Mouse (Mus musculus): ENCODE results near the gene Clp1. TPM values are rescaled to one million over a fixed set of nuclear protein-coding genes. Genes with fewer than 3 reads are reported as not detected.

Gene Clp1
- polyA plus RNA-seq (2014; fragmentation: Nextera tagmentation; extraction: Ambion mirVana), result 33.2 and 34.5 TPM in 2 replicates

DNA sequence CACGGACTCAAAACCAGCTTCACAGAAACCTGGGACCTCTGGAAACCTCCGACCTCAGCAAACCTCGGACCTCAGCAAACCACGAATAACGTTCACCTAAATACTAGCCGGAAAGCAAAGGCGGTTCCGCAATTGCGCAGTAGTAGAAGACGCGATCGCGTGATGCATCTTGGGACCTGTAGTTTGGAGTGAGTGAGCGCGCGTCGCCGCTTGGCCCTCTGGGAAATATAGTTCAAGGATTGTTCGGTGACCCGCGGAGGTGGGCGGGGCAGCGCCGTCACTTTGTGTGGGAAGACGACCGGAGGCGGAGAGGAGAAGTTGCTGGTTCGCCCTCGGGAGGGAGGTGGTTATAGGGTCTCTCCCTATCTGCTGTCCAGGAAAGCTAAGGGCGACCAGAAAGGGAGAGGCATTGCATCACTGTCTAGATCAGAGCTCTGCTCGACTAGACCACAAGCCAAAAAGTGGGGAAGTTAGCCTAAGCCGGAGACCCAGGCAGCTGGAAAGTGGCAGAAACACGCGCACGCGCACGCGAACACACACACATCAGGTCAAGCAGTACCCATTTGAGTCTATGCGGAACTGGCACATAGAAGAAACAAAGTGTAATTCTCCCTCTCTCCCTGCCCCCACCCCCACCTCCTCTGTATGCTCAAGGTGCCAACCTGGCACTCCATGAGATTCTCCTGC lies at the start of gene Clp1:
TSS of gene Clp1 (minus strand) at position 179 of the 687 bp plus-strand sequence.
- Histone ChIP-seq H3K4me2 (replicated peaks; ENCODE audit: low read depth, low read length) (peak within 1 kb of the TSS; percentile 72), H3K4me1 (ENCODE audit: control insufficient read depth, insufficient read depth, low read length) (peaks cover 7% of the 10 kb centered on the region), H3K9ac (ENCODE audit: low read depth, low read length) (peak within 1 kb of the TSS; percentile 62), H3K9me3 (ENCODE audit: control insufficient read depth, low read length) (no peaks in the 10 kb centered on the region), H3K36me3 (ENCODE audit: control insufficient read depth, insufficient read depth, low read length) (peaks cover 25% of the 10 kb centered on the region), H3K4me3 (ENCODE audit: low read length) (peak within 1 kb of the TSS; percentile 46), H3K27ac (ENCODE audit: low read depth, low read length) (peak within 1 kb of the TSS; percentile 88), H3K27me3 (ENCODE audit: control insufficient read depth, insufficient read depth, low read length) (no peaks in the 10 kb centered on the region)
- under 1% methylated on average over 39 of the region's 39 CpGs for WGBS
- ATAC-seq (ENCODE audit: low FRiP score, low TSS enrichment), result peak; percentile 96

DNA sequence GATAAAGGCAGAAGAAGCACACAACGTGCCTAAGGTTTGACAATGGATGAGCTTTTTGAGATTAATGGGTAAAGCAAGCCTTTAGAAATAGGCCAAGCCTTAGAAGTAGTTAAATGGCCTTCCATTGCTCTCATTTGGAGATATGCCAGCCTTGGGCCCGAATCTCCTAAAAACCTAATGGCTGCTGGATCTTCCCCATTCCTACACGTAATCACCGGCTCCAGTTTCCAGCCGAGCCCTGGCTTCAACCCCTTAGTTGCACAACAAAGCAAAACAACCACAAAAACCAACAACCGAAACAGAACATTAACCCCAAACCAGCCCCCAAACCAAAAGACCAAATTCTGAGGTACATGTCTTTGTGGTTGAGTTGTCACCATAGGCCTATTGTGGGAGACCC lies 48.5 kb upstream of the Clp1 start:
- peak overlapping the region; percentile 78; the same call in 1 of the 2 replicates for H3K27ac ChIP-seq (ENCODE audit: low read depth, low read length)
- ATAC-seq (ENCODE audit: low FRiP score, low TSS enrichment), result no peak
- 67% methylated on average over 6 of the region's 6 CpGs for WGBS
- H3K27me3 ChIP-seq (ENCODE audit: control insufficient read depth, insufficient read depth, low read length), result no peaks in the 10 kb centered on the region
- H3K4me1 ChIP-seq (ENCODE audit: control insufficient read depth, insufficient read depth, low read length), result no peaks in the 10 kb centered on the region
- no peaks in the 10 kb centered on the region for H3K9me3 ChIP-seq (ENCODE audit: control insufficient read depth, low read length)
- H3K36me3 ChIP-seq (ENCODE audit: control insufficient read depth, insufficient read depth, low read length), result no peaks in the 10 kb centered on the region
- H3K4me2 ChIP-seq (replicated peaks; ENCODE audit: low read depth, low read length), result peak overlapping the region; percentile 22; the same call in 1 of the 2 replicates
- H3K9ac ChIP-seq (ENCODE audit: low read depth, low read length), result no peak overlapping the region
- no peak overlapping the region for H3K4me3 ChIP-seq (ENCODE audit: low read length)

DNA sequence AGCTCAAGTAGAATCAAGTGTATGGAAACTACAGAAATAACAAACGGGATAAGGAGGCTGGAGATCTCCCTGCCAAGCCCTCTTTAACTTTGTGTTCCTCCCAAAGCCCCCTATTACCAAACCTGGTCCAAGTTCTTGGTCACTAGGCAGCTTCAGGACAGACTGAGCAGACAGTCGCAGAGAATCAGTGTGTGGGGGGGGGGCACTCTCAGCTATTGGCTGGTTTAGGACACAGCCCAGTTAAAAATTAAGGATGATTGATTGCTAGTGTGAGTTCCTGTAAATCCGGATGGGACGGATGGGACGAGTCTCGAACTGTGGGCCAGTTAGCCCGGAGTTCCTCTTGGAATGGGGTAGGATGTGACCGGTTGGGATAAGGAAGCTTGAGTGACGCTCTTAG lies 48.1 kb upstream of the Clp1 start, which contains the start of gene Serping1:
TSS of gene Serping1 (minus strand) at position 204 of the 400 bp plus-strand sequence.
- peak within 1 kb of the TSS; percentile 33 for H3K4me3 ChIP-seq (ENCODE audit: low read length)
- H3K36me3 ChIP-seq (ENCODE audit: control insufficient read depth, insufficient read depth, low read length), result no peaks in the 10 kb centered on the region
- H3K27me3 ChIP-seq (ENCODE audit: control insufficient read depth, insufficient read depth, low read length), result no peaks in the 10 kb centered on the region
- H3K27ac ChIP-seq (ENCODE audit: low read depth, low read length), result peak within 1 kb of the TSS; percentile 78
- peak within 1 kb of the TSS; percentile 46; the same call in 1 of the 2 replicates for H3K9ac ChIP-seq (ENCODE audit: low read depth, low read length)
- no peaks in the 10 kb centered on the region for H3K4me1 ChIP-seq (ENCODE audit: control insufficient read depth, insufficient read depth, low read length)
- H3K4me2 ChIP-seq (replicated peaks; ENCODE audit: low read depth, low read length), result peak within 1 kb of the TSS; percentile 53
- WGBS, result 34% methylated on average over 9 of the region's 9 CpGs
- ATAC-seq (ENCODE audit: low FRiP score, low TSS enrichment), result peak; percentile 44
- H3K9me3 ChIP-seq (ENCODE audit: control insufficient read depth, low read length), result no peaks in the 10 kb centered on the region

DNA sequence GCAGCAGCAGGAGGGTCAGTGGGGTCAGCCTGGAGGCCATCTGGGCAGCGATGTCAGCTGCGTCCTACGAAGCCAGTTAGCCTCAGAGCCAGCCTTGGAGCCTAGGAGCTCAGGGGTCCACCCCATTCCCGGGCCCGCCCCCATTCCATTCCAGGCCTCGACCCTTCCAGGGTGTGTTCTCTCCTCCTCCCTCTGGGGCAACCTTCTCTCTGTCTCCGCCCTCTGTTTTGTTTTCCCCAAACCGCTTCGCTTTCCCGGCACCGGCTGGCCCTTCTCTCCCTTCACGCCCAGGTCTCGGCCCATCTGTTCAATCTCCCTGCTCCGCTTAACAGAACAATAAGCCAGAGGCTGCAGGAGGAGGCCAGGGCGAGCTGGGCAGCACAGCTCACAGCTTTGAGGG lies 47.6 kb upstream of the Clp1 start:
- no peaks in the 10 kb centered on the region for H3K9me3 ChIP-seq (ENCODE audit: control insufficient read depth, low read length)
- H3K36me3 ChIP-seq (ENCODE audit: control insufficient read depth, insufficient read depth, low read length), result no peaks in the 10 kb centered on the region
- H3K9ac ChIP-seq (ENCODE audit: low read depth, low read length), result peak overlapping the region; percentile 46; the same call in 1 of the 2 replicates
- ATAC-seq (ENCODE audit: low FRiP score, low TSS enrichment), result peak; percentile 98
- H3K27me3 ChIP-seq (ENCODE audit: control insufficient read depth, insufficient read depth, low read length), result no peaks in the 10 kb centered on the region
- H3K27ac ChIP-seq (ENCODE audit: low read depth, low read length), result peak overlapping the region; percentile 78
- 1% methylated on average over 15 of the region's 15 CpGs for WGBS
- peak overlapping the region; percentile 53 for H3K4me2 ChIP-seq (replicated peaks; ENCODE audit: low read depth, low read length)
- H3K4me1 ChIP-seq (ENCODE audit: control insufficient read depth, insufficient read depth, low read length), result no peaks in the 10 kb centered on the region
- H3K4me3 ChIP-seq (ENCODE audit: low read length), result peak overlapping the region; percentile 33

DNA sequence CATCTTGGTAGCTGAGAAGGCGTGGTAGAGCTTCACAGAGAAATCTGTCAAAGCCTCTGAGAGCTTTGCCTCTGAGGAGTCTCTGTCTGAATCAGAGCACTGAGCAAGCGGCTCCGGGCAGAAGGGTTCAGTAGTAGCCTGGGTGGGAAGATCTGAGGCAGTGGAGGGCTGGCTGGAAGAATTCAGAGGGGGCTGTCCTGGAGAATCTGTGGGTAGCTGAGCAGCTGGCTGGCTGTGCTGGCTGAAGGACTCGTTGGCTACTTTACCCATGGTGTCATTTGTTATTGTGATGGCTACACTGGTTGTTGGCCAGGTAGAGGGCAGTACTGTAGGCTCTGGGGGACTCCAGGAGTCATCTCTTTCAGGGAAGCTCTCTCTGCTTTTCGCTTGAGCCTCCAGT lies 46.0 kb upstream of the Clp1 start:
- Histone ChIP-seq H3K27me3 (ENCODE audit: control insufficient read depth, insufficient read depth, low read length) (no peaks in the 10 kb centered on the region), H3K4me1 (ENCODE audit: control insufficient read depth, insufficient read depth, low read length) (no peaks in the 10 kb centered on the region), H3K4me3 (ENCODE audit: low read length) (no peak overlapping the region), H3K9me3 (ENCODE audit: control insufficient read depth, low read length) (no peaks in the 10 kb centered on the region), H3K4me2 (replicated peaks; ENCODE audit: low read depth, low read length) (no peak overlapping the region), H3K9ac (ENCODE audit: low read depth, low read length) (no peak overlapping the region), H3K27ac (ENCODE audit: low read depth, low read length) (no peak overlapping the region), H3K36me3 (ENCODE audit: control insufficient read depth, insufficient read depth, low read length) (no peaks in the 10 kb centered on the region)
- WGBS, result 84% methylated on average over 5 of the region's 5 CpGs
- ATAC-seq (ENCODE audit: low FRiP score, low TSS enrichment), result no peak

DNA sequence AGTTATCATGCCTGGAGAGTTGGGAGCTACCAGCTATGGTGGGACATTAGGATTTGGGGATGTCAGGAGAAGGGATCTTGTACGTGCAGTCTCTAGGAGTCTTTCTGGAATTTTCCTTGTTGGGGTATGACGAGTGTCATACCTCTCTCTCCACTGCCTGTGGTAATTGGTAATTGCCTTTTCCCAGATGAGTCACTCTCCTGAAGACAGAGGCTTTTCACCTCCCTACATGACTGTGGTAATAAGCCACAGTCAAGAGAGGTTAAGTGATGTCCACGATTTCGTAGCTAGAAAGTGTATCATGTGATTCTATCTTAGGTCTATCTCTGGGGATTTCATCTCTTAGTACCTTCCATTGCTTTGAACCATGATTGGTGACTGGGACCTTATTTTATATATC lies 45.3 kb upstream of the Clp1 start:
- no peak overlapping the region for H3K9ac ChIP-seq (ENCODE audit: low read depth, low read length)
- WGBS, result 99% methylated on average over 4 of the region's 4 CpGs
- no peak overlapping the region for H3K4me2 ChIP-seq (replicated peaks; ENCODE audit: low read depth, low read length)
- ATAC-seq (ENCODE audit: low FRiP score, low TSS enrichment), result no peak
- no peaks in the 10 kb centered on the region for H3K36me3 ChIP-seq (ENCODE audit: control insufficient read depth, insufficient read depth, low read length)
- no peaks in the 10 kb centered on the region for H3K4me1 ChIP-seq (ENCODE audit: control insufficient read depth, insufficient read depth, low read length)
- no peaks in the 10 kb centered on the region for H3K27me3 ChIP-seq (ENCODE audit: control insufficient read depth, insufficient read depth, low read length)
- H3K27ac ChIP-seq (ENCODE audit: low read depth, low read length), result no peak overlapping the region
- H3K9me3 ChIP-seq (ENCODE audit: control insufficient read depth, low read length), result no peaks in the 10 kb centered on the region
- no peak overlapping the region for H3K4me3 ChIP-seq (ENCODE audit: low read length)

DNA sequence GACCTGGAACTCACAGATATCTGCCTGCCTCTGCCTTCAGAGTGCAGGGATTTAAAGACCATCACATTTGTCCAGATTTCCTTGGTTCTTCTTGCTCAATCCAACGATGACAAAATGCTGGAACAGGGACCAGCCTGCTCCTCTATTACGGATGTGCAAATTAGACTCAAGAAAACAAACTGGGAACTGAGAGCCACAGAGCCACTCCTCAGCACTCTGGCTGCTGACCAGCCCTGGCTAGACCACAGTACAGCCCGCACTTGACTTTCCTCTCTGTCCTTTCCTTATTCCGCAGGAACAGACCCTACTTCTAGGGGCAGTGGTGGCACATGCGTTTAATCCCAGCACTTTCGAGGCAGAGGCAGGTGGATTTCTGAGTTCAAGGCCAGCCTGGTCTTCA lies 43.4 kb upstream of the Clp1 start:
- Histone ChIP-seq H3K9me3 (ENCODE audit: control insufficient read depth, low read length) (no peaks in the 10 kb centered on the region), H3K4me3 (ENCODE audit: low read length) (no peak overlapping the region), H3K4me1 (ENCODE audit: control insufficient read depth, insufficient read depth, low read length) (no peaks in the 10 kb centered on the region), H3K4me2 (replicated peaks; ENCODE audit: low read depth, low read length) (no peak overlapping the region), H3K9ac (ENCODE audit: low read depth, low read length) (no peak overlapping the region), H3K27me3 (ENCODE audit: control insufficient read depth, insufficient read depth, low read length) (no peaks in the 10 kb centered on the region), H3K36me3 (ENCODE audit: control insufficient read depth, insufficient read depth, low read length) (no peaks in the 10 kb centered on the region; the same call in 1 of the 2 replicates), H3K27ac (ENCODE audit: low read depth, low read length) (no peak overlapping the region)
- WGBS, result 78% methylated on average over 6 of the region's 6 CpGs
- ATAC-seq (ENCODE audit: low FRiP score, low TSS enrichment), result no peak

DNA sequence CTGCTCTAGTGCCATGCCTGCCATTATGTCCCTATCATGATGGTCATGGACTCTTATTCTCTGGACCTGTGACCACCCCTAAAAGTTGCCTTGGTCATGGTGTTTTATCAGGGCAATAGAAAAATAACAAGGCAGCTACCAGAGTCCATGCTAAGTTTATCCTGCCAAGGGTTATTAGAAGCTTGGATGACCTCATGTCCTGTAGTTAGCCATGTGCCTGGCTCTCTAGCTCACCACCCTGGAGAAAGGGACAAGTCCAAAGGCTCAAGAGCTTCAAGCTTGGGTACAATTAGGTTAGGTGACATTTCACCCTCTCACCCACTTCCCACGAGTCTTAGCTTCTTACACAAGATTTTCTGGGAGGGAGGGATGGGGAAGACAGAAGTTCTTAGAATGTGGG lies 35.7 kb upstream of the Clp1 start:
- ATAC-seq (ENCODE audit: low FRiP score, low TSS enrichment), result no peak
- Histone ChIP-seq H3K27me3 (ENCODE audit: control insufficient read depth, insufficient read depth, low read length) (no peaks in the 10 kb centered on the region), H3K4me2 (replicated peaks; ENCODE audit: low read depth, low read length) (no peak overlapping the region), H3K27ac (ENCODE audit: low read depth, low read length) (no peak overlapping the region), H3K4me1 (ENCODE audit: control insufficient read depth, insufficient read depth, low read length) (no peaks in the 10 kb centered on the region), H3K9ac (ENCODE audit: low read depth, low read length) (no peak overlapping the region), H3K4me3 (ENCODE audit: low read length) (no peak overlapping the region), H3K9me3 (ENCODE audit: control insufficient read depth, low read length) (no peaks in the 10 kb centered on the region), H3K36me3 (ENCODE audit: control insufficient read depth, insufficient read depth, low read length) (no peaks in the 10 kb centered on the region; the same call in 1 of the 2 replicates)
- 31% methylated on average over 1 of the region's 1 CpGs for WGBS

DNA sequence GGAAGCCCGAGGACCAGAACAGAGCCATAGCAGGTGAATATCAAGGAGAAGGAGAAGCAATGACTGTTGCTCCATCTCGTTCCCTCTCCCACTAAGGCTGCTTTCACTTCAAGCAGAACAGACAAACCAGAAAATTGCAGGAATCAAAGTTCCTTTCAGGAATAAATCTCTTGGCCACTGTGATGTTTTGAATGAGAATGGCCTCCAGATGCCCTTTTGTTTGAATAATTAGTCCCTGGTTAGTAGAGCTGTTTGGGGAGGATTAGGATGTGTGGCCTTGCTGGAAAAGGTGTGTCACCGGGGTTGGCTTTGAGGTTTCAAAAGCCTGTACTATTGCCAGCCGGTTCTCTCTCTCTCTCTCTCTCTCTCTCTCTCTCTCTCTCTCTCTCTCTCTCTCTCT lies 35.1 kb upstream of the Clp1 start:
- no peak for ATAC-seq (ENCODE audit: low FRiP score, low TSS enrichment)
- no peaks in the 10 kb centered on the region for H3K9me3 ChIP-seq (ENCODE audit: control insufficient read depth, low read length)
- no peak overlapping the region for H3K4me3 ChIP-seq (ENCODE audit: low read length)
- no peak overlapping the region for H3K27ac ChIP-seq (ENCODE audit: low read depth, low read length)
- H3K27me3 ChIP-seq (ENCODE audit: control insufficient read depth, insufficient read depth, low read length), result no peaks in the 10 kb centered on the region
- no peak overlapping the region for H3K4me2 ChIP-seq (replicated peaks; ENCODE audit: low read depth, low read length)
- no peaks in the 10 kb centered on the region; the same call in 1 of the 2 replicates for H3K36me3 ChIP-seq (ENCODE audit: control insufficient read depth, insufficient read depth, low read length)
- H3K4me1 ChIP-seq (ENCODE audit: control insufficient read depth, insufficient read depth, low read length), result no peaks in the 10 kb centered on the region
- WGBS, result 52% methylated on average over 4 of the region's 4 CpGs
- H3K9ac ChIP-seq (ENCODE audit: low read depth, low read length), result no peak overlapping the region
